Mouse (Mus musculus) E14TG2a.4 (cell line): ENCODE results near the gene Ptpn22.
A peak's percentile ranks its signal among the peaks of the same experiment; 100 is the strongest.

Experiments
- CTCF ChIP-seq: conservative IDR thresholded peaks from 2 replicates; pipeline ENCODE4 v1.5.1; 2014; ENCODE audit warnings: low read length
- POU5F1 ChIP-seq: IDR thresholded peaks from 2 replicates; pipeline ENCODE4 v1.6.1; 2014; ENCODE audit warnings: low read length, borderline replicate concordance

DNA sequence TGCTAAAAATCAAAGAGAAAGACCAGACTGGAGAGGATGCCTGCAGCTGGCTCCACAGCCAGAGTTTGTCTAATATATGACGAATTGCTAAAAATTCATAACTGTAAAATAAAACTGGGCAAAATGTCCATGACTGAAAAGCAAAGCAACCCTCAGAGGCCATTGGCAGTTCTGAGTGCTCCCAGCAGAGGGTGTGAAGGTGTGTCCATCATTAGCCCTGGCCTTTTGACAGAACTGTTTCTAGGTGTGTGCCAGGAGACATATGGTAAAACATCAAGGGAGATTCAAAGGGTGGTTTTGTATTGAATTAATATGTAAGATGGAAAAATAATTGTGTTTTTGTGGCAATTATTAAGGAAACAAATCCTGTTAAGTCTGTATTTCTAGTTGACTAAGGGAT, 45.1 kb downstream of the Ptpn22 start:
- TF ChIP-seq CTCF (peak; percentile 77), POU5F1 (no peak)
